Mouse (Mus musculus): ENCODE measurements at regions not wholly inside any gene's neighbourhood (a gene's known extent, or its start where the extent isn't known, plus 50 kb on each side); places are given as distances from the start of the nearest gene placed in this dataset.

DNA sequence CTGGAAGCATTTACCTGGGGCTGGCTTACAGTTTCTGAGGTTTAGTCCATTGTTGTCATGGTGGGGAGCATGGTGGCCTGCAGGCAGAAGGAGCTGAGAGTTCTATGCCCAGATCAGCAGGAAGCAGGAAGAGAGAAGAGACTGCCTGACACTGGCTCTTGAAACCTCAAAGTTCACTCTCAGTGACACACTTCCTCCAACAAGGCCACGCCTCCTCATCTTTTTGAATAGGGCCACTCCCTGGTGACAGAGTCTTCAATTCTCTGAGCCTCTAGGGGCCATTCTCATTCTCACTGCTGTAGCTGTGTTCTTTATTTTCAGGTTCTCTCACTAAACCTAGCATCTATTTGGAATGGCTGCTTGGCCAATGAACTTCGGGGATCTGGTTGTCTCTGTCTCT, 113.2 kb upstream of the Supt20 start:
- TF ChIP-seq POLR2A (IDR thresholded peaks at IDR 0.05; ENCODE audit: low read depth, low read length): no peak
- TF ChIP-seq CTCF (conservative IDR thresholded peaks at IDR 0.05; ENCODE audit: insufficient read depth, insufficient read length, low read depth, low read length): no peak
